Mouse (Mus musculus) NIH3T3 (cell line): ENCODE results near the gene Creb5.

Experiments
- DNase-seq: peaks from one replicate; pipeline ENCODE4 v3.0.0-alpha.2; 2012; ENCODE audit warnings: low read depth

Gene Creb5

DNA sequence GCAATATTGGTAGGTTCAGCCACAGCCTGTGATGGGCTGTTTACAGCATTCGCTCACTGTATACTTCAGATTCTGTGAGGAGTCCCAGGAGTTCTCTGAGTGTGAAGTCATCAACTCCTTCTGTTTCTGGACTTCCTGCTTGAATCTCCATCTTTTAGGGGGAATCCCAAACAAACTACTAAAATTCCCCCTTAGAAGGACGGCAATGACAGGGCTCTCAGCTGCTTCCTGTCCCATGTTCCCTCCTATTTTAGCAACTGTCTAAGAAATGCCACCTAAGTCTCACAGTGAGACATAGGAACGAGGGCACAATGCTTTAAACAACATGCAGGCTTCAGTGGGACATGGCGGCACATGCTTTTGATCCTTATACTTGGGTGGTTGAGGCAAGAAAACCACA is 204.3 kb downstream of the Creb5 start:
- no peak for DNase-seq

DNA sequence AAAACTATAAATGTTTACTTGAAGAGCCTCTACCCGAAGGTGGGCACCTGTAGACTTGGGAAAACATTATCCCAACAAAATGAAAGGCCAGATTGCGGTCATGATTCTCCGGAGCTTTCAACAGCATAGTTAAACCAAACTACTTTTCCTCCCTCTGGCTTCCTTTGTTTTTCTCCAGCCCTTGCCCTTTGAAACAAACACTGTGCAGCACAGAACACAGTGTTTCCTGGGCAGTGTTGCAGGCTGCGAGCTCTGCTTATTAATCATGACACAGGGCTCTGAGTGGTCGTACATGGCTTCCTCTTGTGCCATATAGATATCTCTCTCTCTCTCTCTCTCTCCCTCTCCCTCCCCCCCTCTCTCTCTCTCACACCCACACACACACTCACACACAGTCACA is 206.8 kb downstream of the Creb5 start:
- DNase-seq = no peak

DNA sequence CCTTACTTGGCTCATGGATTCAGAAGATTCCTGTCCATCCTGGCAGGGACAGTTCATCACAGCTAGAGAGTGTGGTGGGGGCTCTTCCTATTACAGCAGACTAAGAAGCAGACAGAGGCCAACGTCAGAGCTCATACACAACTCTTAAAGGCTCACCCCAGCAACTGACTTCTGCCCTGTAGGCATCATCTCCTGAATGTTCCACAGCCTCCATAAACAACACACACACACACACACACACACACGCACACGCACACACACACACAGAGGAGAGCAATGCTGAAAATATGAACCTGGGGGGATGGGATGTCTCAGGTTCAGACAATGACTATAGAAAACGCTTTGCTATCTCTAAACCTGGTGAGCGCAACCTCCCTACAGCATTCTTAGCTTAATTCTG is 208.6 kb downstream of the Creb5 start:
- DNase-seq = no peak

DNA sequence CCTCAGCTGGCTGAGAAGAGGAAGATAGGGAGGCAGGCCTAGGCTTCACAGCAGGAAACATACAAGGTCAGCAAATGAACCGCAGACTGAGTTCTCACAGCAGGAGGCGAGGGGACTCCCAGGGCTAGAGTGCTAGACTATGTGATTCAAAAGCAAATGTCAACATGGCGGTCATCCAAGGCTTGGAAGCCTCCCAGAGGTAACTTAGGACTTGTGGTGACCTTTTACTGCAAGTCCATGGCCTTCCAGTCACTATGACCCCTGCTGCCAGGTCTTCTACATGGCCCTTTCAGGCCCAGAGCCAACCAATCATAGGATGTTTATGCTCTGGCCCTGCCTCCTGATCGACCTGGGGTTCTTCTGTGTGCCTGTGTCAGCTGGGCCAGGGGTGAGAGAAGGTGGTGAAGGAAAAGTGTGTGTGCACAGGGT is 209.3 kb downstream of the Creb5 start:
- DNase-seq = peak; percentile 12

DNA sequence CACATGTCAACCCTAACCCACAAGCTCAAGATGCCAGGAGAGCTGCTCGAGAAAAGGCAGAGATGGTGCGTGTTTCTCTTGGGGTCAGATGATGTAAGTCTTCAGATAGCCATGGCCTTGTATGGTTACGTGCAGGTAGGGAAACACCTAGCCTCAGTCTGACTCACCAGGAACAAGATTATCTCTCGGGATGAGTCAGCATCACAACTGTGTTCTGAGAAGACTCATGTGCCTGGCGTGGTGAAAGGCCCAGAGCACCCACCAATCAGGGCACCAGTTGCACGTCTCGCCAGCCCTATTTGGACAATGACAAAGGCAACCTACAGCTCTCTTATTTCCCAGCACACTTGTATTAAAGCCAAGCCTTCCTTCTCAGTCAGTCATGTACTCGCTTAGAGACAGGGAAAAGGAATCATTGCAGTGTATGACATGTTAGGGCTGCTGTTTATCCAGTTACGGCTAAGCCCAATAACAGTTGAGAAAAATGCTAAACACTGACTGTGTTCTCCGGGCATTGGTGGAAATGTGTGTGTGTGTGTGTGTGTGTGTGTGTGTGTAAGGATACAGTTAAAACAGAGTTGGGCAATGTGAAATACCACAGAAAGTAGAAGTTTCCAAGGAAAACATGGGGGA is 210.9 kb downstream of the Creb5 start:
- no peak for DNase-seq

DNA sequence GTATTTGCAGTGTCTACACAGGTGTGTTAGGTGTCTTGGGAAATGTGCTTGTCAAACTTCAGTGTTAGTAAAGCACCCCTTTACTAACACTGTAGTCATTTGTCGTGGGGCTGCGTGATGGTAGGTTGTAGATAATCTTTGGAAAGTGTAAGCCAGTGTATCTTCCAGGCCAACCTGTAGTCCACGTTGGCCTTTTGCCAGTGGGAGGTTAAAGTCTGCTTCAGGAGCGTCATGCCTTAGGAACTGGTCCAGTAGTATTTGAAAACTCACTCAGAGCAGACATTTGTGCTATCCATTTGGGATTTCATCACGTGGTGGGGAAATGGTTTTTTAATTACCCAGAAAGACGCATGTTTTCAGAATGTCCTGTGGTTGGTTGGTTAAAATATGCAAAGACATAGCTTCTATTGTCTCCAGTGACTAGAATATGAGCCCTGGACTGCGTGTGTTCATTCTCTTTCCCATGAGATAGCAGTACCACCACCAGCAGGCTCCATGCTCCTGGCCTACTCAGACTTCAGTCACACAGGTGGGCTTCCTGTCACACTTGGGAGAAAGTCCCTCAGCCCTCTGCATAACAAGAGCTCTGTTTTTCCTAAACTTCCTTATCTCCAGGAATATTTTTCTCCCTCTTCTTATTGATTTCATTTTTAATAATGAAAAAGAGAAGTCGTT is 212.7 kb downstream of the Creb5 start:
- no peak for DNase-seq

DNA sequence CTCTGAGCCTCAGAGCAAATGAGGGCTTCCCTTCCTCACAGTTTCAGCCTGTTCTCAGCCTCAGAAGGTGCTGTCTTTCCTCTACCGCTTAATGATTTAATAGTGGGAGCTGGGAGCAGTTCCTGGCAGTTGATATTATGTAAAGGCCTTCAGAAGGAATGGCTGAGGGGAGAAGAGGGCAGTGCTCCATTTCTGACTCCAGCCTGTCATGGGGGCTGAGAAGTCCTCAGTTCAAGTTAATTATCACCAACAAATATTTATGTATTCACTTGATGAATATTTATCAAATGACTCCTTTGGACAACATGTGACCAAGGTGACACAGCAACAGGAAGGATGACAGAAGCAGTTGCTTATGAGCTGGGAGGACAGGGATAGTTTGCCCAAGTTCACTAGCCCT is 214.2 kb downstream of the Creb5 start:
- no peak for DNase-seq

DNA sequence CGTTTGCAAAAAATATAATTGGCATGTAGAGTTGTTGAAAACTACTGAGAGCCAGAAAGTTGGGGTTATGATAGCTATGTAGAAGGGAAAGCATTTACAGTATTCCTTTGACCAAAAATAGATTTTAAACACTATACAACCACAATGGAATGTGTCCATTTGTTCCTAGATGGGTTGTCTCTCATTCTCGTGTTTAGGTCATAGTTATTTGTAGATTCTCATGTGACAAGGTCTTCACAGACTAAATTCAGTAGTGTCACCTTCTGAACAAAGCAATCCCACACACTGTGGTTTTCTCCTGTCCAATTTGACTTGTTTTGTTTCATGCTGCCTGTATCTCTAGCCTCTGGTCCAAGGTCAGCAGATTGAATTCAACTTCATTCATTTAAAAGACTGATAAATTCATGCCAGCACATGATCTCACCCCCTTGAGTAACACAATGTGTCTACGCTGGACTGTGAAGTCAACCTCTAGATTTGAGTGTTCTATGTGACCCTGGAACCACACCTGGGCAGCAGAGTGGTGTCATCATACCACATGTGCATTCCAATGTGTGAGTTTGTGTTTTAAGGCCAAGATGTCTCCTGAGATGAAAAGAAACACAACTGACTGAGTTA is 220.0 kb downstream of the Creb5 start:
- DNase-seq = no peak

DNA sequence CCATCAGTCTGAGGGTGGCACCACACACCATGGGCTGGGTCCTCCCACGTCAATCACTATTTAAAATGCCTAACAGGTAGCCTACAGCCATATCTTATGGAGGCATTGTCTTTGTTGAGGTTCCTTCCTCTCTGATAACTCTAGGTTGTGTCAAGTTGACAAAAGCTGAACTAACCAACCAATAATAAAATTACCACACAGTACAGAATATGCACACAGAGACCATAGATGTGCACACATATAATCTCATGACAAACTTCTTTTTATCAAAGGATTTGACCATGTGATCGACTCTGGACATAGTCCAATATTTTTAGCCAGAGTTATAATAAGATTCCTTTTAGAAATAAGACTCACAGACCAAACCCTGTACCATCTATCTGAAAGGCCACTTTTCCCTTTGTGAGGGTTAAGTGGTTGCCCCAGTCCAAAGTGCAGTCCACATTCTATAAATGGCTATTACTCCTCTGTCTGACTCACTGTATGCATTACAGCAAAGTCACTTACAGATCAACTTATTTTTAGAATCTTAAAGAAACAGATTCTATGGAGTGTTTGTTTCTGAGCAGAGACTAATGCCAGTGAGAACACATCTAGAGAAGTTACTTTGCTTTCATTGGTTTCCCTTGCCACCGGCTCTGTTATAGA is 221.9 kb downstream of the Creb5 start:
- no peak for DNase-seq

DNA sequence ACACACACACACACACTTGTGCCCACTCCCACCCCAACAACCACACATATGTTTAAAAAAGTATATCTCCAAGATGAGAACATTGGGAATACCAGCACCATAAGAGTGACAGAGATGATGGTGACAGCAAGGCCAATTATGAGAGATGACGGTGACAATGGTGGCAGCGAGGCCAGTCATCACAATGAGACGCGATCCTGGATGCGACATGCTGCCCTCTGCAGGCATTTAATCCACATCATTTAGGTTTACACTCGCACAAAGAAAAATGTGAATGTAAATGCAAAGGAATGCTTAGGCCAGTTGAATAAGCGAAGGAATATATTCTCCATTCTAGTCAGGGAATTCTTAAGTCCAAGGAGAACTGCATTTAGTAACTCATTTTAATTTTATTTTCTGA is 222.9 kb downstream of the Creb5 start:
- no peak for DNase-seq

DNA sequence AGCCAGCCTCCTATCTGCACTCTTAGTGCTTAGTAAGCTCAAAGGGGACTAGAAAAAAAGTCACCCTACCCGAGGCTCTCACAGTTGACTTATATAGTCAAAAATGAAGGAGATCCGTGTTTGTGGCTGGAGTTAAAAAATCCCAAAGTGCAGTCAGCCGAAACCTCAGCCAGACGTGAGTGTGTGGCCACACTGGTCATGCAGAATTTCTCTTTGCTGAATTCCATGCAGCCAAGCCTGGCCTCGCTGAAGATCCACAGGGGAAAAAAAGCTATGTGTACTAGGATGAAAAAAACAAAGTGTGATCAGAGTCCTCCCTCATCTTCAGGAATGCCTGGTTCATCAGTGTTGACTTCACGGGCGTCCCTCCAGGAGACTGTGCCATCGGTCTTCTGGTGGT is 225.2 kb downstream of the Creb5 start:
- DNase-seq = no peak

DNA sequence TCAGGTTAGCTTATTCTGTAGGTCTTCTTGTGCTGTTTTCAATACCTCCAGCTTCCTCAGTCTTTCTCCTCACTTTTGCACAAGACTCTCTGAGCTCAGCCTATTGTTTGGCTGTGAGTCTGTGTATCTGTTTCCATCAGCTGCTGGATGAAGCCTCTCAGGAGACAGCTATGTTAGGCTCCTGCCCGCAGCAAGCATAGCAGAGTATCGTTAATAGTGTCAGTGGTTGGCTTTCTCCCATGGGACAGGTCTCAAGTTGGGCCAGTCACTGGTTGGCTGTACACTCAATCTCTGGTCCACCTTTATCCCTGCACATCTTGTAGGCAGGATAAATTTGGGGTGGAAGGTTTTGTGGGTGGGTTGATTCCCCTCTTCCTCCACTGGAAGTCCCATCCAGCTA is 226.3 kb downstream of the Creb5 start:
- DNase-seq = no peak

DNA sequence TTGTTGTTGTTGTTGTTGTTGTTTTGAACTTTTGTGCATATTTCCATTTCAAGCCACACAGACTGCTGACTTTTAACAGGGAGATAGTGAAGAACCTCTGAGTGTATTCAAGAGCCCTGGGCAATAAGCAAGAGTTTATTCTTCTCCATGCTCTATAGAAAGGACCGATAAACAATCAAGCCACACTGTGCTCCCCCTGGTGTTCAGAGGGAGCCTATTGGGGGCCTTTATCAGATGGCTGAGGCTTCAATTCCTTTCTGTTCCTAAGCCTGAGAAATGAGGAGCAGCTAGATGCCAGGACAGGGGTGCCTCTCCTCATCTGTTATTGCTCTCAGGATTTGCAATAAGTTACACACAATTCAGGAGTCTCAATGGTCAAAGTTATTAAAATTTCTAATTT is 227.8 kb downstream of the Creb5 start:
- no peak for DNase-seq

DNA sequence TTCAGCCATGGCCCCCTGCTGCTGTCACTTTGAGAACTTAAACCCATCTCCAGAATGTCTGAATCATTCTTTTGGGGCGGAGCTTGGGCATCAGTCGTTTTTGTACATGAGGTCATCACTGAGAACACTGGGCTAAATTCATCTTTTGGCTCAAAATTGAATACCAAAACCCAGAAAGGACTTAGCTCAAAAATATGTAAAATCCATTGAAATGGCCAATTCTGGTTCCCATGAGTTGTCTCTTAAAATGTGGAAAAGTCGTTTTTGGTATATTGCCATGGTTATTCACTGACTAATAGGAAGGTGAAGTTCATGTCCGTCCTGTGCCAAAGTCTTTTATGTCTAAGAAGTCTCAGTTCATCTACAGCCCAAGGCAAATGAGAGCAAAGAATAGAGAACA is 228.5 kb downstream of the Creb5 start:
- no peak for DNase-seq

DNA sequence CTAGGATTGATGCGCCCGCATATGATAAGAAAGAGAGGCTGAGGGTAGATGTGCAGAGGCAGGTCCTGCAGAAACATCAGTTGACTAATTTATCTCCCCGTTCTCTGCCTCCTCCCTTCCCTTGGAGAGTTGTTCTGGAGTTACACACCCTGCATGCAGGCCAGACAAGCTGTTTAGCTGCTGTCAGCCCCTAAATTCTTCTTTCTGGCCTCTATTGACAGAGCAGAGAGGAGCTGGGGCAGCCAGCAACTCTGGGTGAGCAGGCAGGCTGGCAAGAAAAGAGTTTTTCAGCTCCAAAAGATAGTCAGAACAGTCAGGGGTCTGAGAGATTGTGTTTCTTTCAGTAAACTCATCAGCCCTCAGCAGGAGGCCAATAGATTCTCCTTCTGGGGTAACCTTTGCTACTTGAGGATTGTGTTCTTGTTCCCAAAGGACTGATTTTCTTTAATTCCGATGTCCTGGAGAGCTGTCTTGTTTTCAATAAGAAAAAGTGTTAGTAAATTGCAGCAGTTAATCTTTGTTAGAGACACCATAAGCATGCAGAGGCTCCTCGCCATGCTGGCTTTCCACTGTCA is 230.4 kb downstream of the Creb5 start:
- no peak for DNase-seq

DNA sequence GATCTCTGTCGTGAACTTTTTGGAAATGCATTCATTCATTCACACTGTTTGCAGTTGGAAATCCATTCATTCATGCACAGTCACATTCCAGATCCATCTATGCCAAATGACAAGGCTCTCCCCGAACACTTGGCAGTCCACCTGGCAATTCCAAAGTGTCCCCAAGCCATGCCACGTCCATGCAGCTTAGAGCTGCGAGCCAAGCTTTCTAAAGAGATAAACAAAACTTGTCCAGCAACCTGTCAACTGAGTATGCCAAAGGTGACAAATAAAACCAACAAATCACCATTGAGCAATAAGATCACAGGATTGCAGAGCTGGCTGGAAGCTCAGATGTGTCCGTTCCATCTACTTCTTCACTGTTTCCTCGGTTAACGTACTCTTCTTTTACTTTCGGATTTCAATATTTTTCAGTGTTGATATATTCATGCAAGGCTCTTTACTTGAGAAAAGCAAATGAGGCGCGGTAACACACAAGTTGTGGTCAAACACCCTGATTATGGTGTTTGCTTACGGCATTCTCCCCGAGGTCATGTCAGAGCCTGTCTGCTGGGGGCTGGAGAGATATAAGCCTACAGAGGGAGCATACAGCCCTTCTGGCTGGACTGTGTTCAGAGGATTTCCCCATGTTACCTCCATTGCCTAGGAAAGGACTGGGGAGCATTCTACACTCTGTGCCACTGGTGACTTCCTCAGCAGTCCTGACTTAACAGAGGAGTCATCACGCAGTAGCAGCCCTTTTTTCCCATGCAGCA is 236.8 kb downstream of the Creb5 start:
- no peak for DNase-seq

DNA sequence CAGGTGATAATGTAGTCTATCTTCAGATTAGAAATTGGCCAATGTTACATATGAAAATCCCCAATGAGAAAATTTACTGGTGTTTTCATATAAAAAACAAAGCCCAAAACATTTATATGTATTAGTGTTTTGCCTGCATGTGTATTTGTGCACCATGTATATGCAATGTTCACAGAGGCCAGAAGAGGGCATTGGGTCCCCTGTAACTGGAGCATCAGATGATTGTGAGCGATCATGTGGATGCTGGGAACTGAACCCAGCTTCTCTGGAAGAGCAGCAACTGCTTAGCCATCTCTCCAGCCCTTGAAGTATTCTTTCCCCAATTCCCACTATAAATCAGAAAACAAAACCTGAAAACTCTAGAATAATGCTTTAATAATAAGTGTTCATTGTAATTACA is 239.4 kb downstream of the Creb5 start:
- no peak for DNase-seq

DNA sequence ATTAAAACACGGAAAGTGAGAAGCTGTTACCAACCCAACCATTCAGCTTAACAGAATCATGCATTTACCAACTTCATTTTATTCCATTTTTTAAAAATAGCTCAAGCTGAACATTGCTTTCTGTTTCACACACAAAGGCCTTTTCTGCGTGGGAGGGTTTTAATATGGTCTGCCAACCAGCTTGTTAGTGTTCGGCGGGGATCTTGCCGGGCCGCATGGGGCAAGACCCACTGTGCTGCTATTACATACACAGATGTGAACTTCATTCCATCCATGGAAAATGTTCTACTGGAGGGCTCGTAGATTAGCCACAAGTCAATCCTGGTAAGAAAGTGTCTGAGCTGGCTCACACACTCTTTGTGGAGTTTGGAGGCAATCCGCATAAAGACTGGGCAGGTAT is 243.7 kb downstream of the Creb5 start:
- no peak for DNase-seq

DNA sequence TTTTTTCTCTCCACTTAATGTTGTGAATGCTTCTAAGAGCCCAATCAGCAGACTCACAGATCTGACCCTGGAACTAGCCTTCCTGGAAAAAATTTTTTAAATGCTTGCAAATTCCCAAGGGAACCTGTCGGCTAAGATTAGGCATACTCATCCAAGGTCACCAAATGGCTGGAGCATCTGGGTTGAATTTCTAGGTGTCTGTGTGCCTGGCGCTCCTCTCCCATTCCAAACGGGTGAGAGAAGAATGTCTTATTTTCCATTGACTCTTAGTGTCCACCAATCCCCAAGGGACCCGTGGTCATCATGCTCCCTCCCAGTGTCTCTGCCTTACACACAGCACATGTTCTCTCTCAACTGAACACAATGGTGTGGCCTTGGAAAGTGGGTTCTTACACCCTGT is 244.4 kb downstream of the Creb5 start:
- DNase-seq = no peak

DNA sequence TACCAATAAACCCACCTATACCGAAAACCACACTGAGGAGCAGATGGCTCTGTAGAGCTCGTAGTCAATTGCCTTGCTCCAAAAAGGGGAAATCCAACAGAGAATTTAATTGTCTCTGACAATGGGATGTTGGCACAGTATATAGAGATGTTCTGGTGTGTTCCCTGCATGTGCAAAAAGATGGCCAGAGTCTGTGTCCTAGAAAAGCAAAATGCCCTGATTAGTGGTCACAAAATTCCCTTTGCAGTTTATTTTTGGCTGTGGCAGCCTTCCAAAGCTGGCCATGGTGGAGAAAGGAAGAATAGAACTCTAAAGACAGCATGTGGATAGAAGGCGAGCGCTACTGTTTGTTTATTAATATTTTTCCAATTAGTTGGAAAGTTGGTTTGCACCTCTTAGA is 250.5 kb downstream of the Creb5 start:
- DNase-seq = no peak

DNA sequence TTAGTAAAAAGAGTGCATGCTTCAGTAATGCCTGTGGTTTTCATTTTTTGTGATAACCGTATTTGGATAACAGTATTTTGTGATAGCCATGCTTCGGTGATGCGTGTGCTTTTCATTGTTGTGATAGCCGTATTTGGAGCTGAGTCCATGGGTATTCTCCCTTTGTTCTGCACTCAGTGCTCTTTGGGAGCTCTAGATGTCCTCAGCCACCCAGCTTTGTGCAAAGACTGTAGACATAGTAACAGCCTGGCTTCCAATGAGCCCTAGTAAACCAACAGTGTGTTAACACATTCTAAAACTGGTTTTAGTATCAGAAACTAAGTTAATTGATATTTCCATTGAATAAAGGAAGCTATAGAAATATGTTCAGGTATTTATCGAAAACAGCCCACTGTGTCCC is 254.7 kb downstream of the Creb5 start:
- no peak for DNase-seq

DNA sequence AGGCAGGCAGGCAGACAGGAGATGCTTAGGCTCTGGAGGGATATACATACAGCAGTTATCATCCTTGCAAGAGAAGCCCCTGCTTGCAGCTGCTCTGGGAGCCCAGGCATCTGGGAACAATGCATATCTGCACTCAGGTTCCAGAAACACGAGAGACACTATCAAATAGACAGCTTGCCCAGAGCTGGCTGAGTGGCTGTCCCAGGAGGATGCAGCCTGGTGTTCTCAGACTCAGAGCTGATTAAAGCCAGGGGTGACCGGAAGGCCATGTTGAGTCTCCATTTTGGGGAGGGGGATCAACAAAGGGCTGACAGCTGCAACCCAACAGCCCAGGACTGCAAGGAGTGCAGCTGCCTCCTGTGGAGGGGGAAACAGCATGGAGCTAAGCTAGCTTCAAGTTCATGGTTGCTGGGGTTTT is 258.4 kb downstream of the Creb5 start:
- DNase-seq = no peak
